Mouse (Mus musculus): Measurements from ENCODE around the gene Defb11.
"Not testable (repeated sequence)": the region's sequence is repeated elsewhere in the genome, so short reads cannot be mapped to it uniquely, and the experiment has no call there.

Gene Defb11

GRCm38 (mm10) chr8:21906290-21906689, at the start of gene Defb11:
TSS of gene Defb11 (minus strand) at chr8:21906412.
- not testable (repeated sequence) for DNase-seq

DNA sequence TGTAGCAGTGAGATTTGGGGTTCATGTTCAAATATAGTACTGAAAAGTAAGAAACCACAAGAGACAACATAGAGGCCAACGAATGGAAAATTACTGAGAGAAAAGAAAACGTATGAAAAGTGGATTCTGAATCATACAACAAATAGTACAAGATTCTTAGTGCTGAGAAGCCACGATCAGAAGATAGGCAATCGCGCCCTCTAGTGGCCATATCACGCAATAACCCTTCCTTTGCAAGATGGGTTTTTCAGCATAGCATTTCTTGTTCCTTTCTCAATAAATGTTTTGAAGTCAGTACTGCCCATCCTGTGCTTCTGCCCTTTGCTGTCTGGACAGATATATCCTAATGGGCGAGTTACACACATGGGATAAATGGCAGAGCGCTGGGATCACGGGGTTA, 49.1 kb upstream of the Defb11 start:
- peak; percentile 19 for DNase-seq

DNA sequence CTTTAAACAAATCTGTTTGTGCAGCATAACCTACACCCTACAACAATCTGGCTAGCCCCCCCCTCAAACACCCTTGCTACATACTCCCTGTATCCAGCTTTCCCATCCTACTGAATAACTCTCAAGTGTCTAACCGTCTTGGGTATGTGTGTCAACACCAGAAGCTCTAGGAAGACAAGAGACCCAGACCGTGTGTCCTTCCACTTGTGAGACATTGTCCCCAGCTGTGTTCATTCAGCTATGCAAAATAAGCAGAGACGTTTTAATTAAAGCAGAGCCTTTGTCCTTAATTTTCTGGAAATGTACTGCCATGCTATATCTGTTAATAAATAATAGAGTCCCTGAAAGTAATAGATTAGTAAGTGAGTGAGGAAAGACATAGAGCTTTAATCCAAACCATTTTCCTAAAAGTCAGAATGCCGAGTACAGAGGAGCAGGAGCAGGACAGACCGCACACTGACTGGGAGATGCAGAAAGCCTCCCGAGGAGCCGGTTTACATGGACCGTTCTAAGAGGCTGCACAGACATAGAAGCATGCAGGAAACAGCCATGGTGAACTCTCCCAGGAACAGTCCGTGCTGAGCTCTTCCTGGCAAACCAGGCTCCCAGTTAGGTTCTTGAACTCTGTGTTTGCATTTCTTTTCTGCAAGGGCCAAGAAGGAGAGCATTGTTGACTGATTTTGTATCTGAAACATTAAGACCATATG, 41.3 kb upstream of the Defb11 start:
- no peak for DNase-seq

GRCm38 (mm10) chr8:21946462-21946861, 40.2 kb upstream of the Defb11 start, which contains the start of gene Defb13:
TSS of gene Defb13 (plus strand) at chr8:21946762.
- DNase-seq = no peak

- DNase-seq = not testable (repeated sequence)
These were observed 31.8 kb upstream of the Defb11 start, which contains the start of gene Defb35 for GRCm38 (mm10) chr8:21938052-21938451. TSS of gene Defb35 (plus strand) at chr8:21938352.

DNA sequence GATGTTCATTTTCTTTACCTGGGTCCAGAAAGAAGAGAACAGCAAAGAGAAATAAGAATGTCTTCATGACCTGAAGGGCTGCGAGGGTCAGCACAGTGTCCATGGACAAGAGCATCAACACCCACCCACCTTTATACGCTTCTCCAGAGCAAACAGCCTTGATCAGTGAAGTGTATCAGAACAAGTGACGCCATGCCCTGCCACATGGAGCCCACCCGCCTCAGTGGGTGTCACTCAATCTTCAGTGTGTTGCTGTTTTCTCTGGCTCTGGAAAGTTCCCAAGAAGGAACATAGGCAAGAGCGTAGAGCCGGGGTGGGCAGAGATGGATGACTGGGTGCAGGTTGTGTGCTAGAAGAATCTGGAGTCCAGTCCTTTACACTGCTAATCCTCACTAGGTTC, 26.4 kb upstream of the Defb11 start, which contains the start of gene Defb15:
Defb15 (minus strand) TSS at position 101 of the 400 bp plus-strand sequence.
- no peak for DNase-seq

GRCm38 (mm10) chr8:21930754-21931153, 24.5 kb upstream of the Defb11 start:
- DNase-seq = not testable (repeated sequence)

DNA sequence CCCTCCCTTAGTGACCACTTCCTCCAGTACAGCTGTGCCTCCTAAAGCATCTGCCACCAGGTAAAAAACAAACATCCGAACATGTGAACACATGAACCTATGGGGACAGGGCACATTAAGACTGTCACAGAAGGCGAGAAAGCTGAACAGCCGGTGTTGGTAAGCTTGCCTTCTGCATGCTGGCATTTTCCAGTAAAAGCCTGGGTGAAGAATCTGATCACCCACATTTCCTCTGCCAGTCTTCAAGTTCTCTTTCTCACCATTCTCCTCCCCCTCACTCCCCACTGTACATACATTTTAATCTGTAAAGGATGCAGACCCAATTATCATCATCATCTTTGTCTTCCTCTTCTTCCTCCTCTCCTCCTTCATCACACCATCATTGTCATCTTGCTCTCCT, 9.4 kb upstream of the Defb11 start:
- DNase-seq = no peak

- DNase-seq = no peak
These were observed 6.3 kb upstream of the Defb11 start for GRCm38 (mm10) chr8:21912554-21912953.

- DNase-seq = no peak
These were observed 5.7 kb upstream of the Defb11 start for GRCm38 (mm10) chr8:21911931-21912330.

DNA sequence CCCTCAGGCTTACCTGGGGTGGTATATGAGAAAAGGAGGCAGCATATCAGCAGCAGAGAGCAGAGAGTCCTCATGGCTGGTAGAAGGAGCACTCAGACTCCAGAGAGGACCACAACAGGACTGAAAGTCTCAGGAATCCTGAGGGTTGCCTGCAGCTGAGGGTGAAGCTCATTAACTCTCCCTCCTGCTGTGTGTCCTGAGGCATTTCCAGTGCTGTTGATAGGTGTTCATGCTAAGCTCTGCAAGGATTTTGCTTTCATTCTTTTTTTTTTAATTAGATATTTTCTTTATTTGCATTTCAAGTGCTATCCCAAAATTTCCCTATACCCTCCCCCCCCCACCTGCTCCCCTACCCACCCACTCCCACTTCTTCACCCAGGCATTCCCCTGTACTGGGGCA, 20.9 kb downstream of the Defb11 start, which contains the start of gene Defb9:
Defb9 (minus strand) TSS at position 101 of the 400 bp plus-strand sequence.
- DNase-seq = not testable (repeated sequence)

DNA sequence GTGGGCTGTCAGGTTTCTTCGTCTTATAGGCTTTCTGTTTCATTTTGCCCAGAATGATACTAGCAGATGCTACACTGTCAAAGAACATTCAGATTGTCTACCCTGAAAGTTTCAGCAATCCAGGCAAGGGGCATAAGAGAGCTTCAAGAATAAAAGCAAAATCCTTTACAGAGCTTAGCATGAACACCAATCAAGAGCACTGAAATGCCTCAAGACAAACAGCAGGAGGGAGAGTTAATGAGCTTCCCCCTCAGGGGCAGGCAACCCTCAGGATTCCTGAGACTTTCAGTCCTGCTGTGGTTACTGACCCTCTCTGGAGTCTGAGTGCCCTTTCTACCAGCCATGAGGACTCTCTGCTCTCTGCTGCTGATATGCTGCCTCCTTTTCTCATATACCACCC, 47.6 kb downstream of the Defb11 start, which contains the start of gene Defb10:
Defb10 (plus strand) TSS at position 316 of the 400 bp plus-strand sequence.
- DNase-seq = not testable (repeated sequence)

All from lung, postnatal 14 days (tissue).